Mouse (Mus musculus) lung, postnatal 25 days (tissue): ENCODE measurements at regions not wholly inside any gene's neighbourhood (a gene's known extent, or its start where the extent isn't known, plus 50 kb on each side); places are given as distances from the start of the nearest gene placed in this dataset.

Source experiments
- DNase-seq: peaks from one replicate; pipeline ENCODE4 v3.0.0; 2022; ENCODE audit warnings: low spot score

DNA sequence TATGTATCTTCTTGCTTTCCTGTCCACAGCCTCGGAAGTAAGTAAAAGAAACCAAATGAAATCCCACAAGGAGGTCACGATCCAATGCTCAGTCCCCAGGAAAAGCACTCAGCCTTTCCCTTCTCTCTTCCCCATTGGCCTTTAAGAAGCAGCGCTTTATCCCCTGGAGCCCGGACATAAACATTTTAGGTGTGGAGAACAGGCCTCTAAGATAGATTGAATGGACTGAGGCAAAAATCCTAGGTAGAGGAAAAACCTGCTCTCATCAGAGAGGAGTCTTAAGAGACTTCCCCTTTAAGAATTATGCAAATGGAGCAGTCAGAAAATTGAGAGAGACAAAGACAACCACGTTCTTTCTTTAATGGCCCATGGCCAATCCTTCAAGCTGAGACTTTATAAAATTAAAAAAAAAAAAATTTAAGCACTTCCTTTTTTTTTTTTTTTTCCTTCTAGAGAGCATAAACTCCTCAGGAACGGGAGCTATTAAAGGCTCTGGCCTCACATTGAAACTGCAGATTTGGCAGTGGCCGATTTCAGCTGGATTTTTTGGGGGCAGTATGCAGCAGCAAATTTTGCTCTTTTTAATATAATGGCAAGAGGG lies 1020.5 kb downstream of the 9330182O14Rik start:
- DNase-seq: no peak

DNA sequence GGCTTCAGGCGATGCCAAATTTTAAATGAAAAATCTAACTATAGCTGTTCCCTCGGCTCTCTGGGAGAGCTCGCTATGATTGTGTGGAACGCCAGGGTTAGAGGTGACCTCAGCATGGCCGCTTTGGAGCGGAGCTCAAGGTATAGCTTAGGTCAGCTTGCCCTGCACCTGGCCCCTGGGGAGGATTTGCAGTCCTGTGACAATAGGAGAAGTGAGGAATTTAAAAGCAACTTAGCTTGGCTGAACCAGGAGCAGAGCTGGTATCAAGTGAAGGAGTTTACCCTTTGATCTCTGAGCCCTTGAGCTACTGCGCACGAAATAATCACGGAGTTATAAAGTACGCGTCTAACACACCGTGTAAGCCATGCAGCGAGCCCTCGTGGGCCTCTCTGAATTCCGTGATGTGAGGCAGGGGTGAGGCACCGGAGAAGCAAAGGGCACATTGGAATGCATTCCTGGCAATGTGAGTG lies 1021.0 kb downstream of the 9330182O14Rik start:
- no peak for DNase-seq

DNA sequence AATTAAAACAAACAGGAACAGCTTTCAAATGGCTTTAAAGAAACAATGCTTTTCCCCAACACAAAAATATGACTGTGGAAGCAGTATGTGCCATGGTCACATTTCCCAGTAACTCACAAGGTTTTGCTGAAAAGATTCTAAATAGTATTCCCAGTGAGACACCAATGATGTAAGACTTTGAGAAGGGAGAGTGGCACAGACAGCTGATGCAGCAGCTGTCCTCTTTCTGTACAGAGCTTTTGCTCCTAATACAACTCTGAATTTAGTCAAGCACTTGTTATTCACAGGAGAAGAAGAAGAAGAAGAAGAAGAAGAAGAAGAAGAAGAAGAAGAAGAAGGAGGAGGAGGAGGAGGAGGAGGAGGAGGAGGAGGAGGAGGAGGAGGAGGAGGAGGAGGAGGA lies 1023.6 kb downstream of the 9330182O14Rik start:
- DNase-seq: no peak

DNA sequence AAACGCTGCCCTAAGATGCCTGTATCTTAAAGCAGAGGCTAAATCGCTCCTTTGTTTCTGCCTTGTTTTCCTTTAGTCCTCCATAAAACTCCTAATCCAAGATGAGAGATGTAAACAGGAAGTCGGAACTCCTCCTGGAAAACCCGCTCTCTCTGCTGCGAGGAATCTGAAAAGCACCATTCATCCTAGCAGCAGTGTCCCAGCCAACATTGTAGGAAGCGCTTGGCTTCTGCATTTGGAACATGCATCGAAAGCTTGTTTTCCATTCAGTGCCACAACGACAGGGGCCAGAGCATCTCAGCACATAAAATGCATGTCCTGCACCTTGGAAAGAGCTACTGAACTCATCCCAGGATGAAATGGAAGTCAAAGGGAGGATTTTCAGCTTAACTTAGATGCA lies 1028.1 kb downstream of the 9330182O14Rik start:
- DNase-seq: no peak

DNA sequence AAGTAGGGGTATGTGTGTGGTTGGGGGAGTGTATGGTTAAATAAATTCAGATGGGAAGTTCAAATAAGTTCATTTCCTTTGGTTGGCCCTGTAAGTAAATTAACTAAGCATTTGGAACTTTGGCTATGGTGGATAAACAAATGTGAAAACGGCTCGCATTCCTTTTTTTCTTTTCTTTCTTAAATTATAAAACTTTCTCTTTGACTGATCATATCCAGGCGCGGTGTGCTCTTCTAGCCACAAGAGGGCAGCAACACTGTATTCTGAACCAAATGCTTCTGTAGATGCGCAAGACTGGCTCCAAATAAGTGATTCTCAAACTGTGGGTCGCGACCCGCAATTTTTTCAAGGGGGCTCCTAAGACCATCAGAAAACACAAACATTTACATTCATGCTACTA lies 1028.6 kb downstream of the 9330182O14Rik start:
- peak; percentile 13 for DNase-seq

DNA sequence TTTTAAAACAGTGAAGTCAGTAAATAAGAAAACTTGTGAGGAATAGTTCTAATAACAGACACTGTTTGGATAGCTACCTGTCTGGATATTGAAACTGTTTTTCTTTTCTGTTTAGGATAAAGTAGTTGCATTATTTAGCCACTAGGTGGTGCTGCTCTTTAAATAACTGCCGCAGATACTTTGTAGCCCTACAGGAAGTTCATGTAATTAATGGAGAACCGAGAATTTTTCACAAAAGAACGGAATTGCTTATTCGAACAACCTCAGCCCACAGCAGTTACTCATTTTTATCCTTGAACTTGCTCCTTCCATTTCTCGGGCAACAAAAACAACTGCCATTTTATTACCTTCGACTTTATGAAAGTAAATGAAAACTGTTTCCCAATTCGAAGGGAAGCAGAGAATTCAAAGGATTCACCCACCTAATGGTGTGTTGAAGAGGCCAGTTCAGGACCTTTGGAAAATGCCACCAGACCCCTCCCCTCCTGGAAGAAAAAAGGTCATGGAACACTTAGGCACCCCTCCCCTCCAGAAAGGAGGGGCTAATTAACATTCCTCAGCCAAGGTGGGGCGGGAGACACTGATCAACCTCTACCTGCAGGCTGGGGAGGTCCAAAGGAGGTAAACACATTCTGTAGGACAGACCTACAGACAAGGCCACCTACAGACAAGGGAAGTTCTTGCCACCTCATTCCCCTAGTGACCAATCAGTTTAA lies 1029.6 kb downstream of the 9330182O14Rik start:
- DNase-seq: peak; percentile 48

DNA sequence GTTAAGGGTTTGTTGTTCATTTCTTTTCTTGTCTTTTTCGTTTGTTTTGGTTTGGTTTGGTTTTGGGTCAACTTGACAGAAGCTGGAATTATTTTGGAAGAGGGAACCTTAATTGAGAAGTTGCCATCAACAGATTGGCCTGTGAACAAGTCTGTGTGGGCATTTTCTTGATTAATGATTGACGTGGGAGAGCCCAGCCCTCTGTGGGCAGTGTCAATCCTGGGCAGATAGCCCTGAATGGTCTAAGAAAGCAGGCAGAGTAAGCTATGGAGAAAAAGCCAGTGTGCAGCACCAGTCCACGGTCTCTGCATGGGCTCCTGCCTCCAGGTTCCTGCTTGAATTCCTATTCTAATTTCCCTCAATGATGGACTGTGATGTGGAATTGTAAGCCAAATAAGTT lies 1031.4 kb downstream of the 9330182O14Rik start:
- no peak for DNase-seq

DNA sequence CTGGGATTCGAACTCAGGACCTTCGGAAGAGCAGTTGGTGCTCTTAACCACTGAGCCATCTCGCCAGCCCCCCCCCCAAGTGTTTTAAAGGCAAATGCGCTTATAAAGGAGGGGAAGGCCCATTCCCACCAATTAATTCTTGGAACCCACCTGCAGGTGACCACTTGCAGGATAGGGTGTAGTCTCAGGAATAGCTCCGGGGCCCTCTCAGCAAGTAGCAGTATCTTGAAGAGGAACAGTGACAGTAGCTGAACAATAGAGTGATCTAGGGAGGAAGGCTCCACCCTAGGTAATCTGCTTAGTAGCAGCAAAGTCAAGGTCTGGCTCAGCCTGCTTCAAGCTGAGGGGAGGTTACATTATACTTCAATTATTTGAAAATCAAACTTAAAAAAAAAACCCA lies 1056.6 kb downstream of the 9330182O14Rik start:
- DNase-seq: no peak

DNA sequence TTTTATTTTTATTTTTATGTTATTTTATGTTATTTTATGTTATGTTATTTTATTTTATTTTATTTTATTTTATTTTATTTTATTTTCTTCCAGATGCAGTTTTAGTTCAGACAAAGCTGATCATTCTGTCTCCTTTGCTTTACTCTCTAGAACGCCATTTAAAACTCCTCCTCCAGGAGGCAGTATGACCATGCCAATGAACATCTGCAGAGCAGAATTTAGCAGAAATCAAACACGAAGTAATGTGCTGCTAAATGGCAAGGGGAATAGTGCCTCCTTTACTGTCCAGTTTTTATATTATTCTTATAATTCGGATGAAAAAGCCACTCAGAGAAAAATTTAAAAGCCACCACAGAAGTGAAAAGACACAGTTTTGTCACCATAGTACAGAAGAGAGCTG lies 1059.1 kb downstream of the 9330182O14Rik start:
- peak; percentile 8 for DNase-seq

DNA sequence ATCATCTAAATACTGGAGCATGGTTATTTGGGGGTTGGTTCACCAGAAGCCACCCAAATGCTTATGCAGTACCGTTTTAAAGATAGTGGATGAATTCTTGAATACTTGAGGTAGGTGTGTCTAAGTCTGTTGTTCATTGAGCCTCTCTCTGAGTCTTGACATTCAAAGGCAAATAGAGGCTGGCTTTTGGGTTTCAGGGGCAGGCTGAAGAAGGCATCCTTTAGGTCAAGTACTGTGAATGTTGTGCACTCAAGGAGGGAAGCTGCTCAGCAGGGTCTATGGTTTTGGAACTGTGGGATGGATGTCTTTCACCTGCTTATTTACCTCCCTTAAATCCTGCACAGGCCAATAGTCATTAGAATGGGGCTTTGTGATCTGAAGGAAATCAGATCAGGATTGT lies 1089.6 kb downstream of the 9330182O14Rik start:
- no peak for DNase-seq

DNA sequence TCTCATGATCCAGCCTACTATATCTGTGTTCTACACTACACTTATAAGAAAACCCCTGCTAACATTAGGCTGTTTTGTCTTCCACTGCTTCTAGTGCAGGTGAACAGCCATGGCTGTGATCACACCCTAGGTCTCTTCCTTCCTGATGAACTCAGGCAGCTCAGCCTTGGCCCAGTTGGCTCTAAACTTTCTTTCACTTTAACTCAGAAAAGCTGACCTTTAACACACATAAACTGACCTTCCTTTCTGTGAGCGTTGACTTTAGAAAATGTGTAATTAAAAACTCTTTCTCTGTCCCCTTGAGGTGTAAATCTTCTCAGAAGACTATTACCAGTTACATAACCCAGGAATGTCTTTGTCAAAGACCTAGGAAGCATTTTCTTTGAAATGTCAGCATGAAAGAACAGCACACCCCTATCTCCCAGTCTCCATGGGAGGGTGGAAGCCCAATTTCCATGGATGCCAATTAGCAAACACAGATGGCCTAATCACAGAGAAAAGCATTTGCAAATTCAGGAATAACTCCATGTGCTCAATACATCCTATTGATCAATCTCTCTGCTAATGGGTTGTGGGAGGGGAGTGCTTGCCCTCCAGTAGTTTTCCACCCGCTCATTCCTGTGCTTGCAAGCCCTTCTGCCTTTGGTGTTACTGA lies 1098.4 kb downstream of the 9330182O14Rik start:
- no peak for DNase-seq
